Mouse (Mus musculus) heart, embryonic 10.5 days (tissue): ENCODE data around the gene Hist2h3b. TPM values are rescaled to one million over a fixed set of nuclear protein-coding genes. Genes with fewer than 3 reads are reported as not detected.
"Not testable (repeated sequence)": the region's sequence is repeated elsewhere in the genome, so short reads cannot be mapped to it uniquely, and the experiment has no call there.

Source experiments
- DNase-seq: peaks from one replicate; pipeline ENCODE4 v3.0.0-alpha.2; 2017; ENCODE audit warnings: low spot score
- H3K27ac ChIP-seq: fragments of 300-500 bp; sonication (generic); 2 replicates; pipeline ENCODE4 v1.5.1; 2016; ENCODE audit warnings: mild to moderate bottlenecking
- H3K27me3 ChIP-seq: fragments of 300-500 bp; sonication (generic); 2 replicates; pipeline ENCODE4 v1.6.1; 2016; ENCODE audit warnings: mild to moderate bottlenecking; ENCODE audit not compliant: poor library complexity, insufficient read depth, severe bottlenecking
- H3K36me3 ChIP-seq: fragments of 300-500 bp; sonication (generic); 2 replicates; pipeline ENCODE4 v1.6.1; 2016; ENCODE audit warnings: mild to moderate bottlenecking, moderate library complexity
- H3K4me1 ChIP-seq: fragments of 300-500 bp; sonication (generic); 2 replicates; pipeline ENCODE4 v1.6.1; 2016; ENCODE audit warnings: mild to moderate bottlenecking
- H3K4me3 ChIP-seq: fragments of 300-500 bp; sonication (generic); 2 replicates; pipeline ENCODE4 v1.5.1; 2016; ENCODE audit warnings: mild to moderate bottlenecking, moderate library complexity
- H3K9me3 ChIP-seq: fragments of 300-500 bp; sonication (generic); 2 replicates; pipeline ENCODE4 v1.6.1; 2016; ENCODE audit warnings: mild to moderate bottlenecking, moderate library complexity
- WGBS: fragments of 180-500 bp; shearing (Covaris S2); methylation state at CpG from one replicate; pipeline ENCODE4 v1.1.7; 2016; 5-methylcytosine and 5-hydroxymethylcytosine counted together
- polyA plus RNA-seq: library from polyadenylated mRNA; unstranded; fragments of >200 nt; fragmentation: Nextera tagmentation; extraction: Ambion mirVana; gene quantifications from 2 replicates; pipeline ENCODE4 v1.2.1, GENCODE M21; 2016

Hist2h3b gene
- polyA plus RNA-seq, 1 experiment from 2014 or later: 25.8 TPM

DNA sequence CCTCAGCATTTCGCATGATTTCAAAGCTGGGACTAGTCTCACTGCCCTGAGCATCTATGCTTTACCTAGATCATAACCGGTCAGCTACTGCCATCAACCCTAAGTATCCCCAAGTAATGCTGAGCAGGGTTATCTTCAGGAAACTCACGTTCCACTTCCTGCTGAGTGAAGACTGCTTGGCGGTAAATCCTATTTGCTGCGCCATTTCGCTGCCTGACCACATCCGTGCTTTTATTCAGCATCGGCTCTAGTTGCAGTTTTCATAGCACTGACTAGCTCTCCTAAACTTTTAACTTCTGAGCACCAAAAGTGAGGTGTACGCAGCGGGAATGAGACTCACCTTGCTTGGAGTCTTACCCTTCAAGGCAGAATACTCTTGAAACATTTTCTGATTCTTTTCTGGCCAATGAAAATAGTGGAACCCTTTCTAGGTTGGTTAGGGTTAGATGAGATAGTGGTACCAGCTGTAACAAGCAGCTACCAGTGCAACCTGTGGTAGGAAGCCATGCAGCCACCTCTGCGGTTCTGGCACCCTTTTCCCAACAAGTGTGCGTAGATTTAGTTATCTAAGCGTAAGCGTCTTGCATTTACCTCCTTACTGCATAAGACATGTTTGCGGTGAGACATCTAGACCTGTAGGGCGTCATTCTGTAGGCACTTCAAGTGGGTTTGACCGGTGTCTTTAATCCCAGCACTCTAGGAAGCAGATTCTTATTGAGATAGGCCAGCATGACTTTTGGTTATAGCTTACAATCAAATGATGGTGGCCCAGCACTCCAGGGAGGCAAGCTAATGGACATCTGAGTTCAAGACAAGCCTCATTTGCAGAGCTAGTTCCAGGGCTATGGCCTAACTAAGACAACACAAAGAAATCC is 5.4 kb downstream of the Hist2h3b start:
- DNase-seq: no peak
- Histone ChIP-seq H3K9me3 (no peaks in the 10 kb centered on the region), H3K4me1 (peaks cover 14% of the 10 kb centered on the region; the same call in 1 of the 2 replicates), H3K27me3 (no peaks in the 10 kb centered on the region), H3K27ac (no peak overlapping the region), H3K36me3 (no peaks in the 10 kb centered on the region), H3K4me3 (no peak overlapping the region)
- 80% methylated on average over 17 of the region's 17 CpGs for WGBS

GRCm38 (mm10) chr3:96277428-96277799 is 9.0 kb downstream of the Hist2h3b start:
- Histone ChIP-seq H3K4me1 (peaks cover 12% of the 10 kb centered on the region; the same call in 1 of the 2 replicates), H3K36me3 (no peaks in the 10 kb centered on the region), H3K27ac (peak overlapping the region; percentile 90), H3K4me3 (peak overlapping the region; percentile 69), H3K27me3 (peaks cover 12% of the 10 kb centered on the region; the same call in 1 of the 2 replicates), H3K9me3 (no peaks in the 10 kb centered on the region)
- DNase-seq: no peak
- 13% methylated on average over 8 of the region's 8 CpGs for WGBS

DNA sequence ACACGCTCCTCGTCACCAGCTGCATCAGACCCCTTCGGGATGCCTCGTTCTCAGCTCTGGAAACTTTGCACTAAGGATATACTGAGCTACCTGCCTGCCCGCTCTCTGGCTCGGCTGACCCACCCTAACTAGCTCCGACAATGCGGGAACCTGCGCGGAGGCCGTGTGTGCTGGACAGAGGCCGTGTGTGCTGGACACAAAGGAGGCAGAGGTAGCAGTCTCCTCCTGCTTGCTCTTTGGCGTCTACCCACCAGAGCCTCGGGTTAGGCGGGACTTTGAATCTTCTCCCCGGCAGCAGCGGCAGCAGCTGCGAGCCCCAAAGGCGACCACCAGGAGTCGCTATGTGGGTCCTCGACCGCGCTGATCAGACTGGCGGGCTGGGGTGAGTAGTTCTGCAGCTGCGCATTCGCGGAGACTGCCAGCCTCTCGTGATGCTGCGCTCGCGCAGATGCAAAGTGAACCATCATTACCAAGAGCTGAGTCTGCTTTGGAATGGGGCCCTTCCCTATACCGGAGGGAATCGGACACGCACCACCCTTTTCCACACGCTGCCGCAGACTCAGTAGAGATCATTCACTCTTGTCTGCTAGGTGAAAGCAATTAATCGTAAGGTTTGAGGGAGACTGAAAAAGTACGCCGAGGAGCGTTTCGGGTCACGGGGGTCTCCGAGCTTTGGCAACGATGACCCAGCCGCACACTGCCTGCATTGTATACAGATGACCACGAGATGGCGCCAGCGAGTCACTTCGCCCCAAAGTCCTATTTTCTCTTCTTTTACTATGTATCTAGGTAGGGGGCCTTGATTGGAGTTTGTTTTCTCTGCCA is 9.6 kb downstream of the Hist2h3b start:
- Histone ChIP-seq H3K9me3 (no peaks in the 10 kb centered on the region), H3K27me3 (peaks cover 18% of the 10 kb centered on the region), H3K27ac (peak overlapping the region; percentile 90), H3K4me3 (peak overlapping the region; percentile 69), H3K36me3 (no peaks in the 10 kb centered on the region), H3K4me1 (peaks cover 12% of the 10 kb centered on the region; the same call in 1 of the 2 replicates)
- under 1% methylated on average over 49 of the region's 49 CpGs for WGBS
- peak; percentile 96 for DNase-seq

GRCm38 (mm10) chr3:96280660-96281059 is 12.2 kb downstream of the Hist2h3b start:
- no peak for DNase-seq
- no peaks in the 10 kb centered on the region for H3K36me3 ChIP-seq
- H3K27me3 ChIP-seq: peaks cover 34% of the 10 kb centered on the region
- H3K9me3 ChIP-seq: no peaks in the 10 kb centered on the region
- no peak overlapping the region for H3K4me3 ChIP-seq
- 57% methylated on average over 6 of the region's 6 CpGs for whole genome bisulfite sequencing
- H3K27ac ChIP-seq: no peak overlapping the region
- peaks cover 25% of the 10 kb centered on the region for H3K4me1 ChIP-seq

GRCm38 (mm10) chr3:96284457-96284856 is 16.0 kb downstream of the Hist2h3b start:
- no peak for DNase-seq
- 15% methylated on average over 4 of the region's 4 CpGs for WGBS
- no peak overlapping the region for H3K27ac ChIP-seq
- H3K36me3 ChIP-seq: no peaks in the 10 kb centered on the region
- H3K27me3 ChIP-seq: peaks cover 40% of the 10 kb centered on the region
- H3K4me3 ChIP-seq: peak overlapping the region; percentile 35
- no peaks in the 10 kb centered on the region for H3K9me3 ChIP-seq
- peaks cover 14% of the 10 kb centered on the region for H3K4me1 ChIP-seq

GRCm38 (mm10) chr3:96287334-96287733 is 18.9 kb downstream of the Hist2h3b start:
- peaks cover 14% of the 10 kb centered on the region for H3K4me1 ChIP-seq
- H3K27me3 ChIP-seq: peaks cover 30% of the 10 kb centered on the region
- not testable (repeated sequence) for H3K4me3 ChIP-seq, DNase-seq, H3K27ac ChIP-seq, H3K9me3 ChIP-seq, H3K36me3 ChIP-seq
- 88% methylated on average over 11 of the region's 11 CpGs for WGBS

DNA sequence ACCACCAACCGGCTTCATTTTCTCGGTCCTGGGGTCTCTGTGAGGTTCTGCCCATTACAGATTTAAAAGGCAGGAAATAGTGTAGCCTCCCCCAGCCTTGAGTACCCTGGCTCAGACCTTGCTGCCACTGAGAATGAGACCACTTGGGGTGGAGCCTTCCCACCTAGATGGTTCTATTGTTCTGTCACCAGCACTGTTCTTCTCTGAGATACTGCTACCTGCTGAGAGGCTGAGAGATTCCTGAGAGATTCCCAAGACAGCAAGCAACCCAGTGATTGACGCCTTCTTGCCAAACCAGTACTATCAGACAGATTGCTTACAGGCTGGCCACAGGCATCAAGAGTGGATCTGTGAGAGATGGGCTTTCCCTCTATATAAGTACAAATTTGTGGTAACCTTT is 20.7 kb downstream of the Hist2h3b start:
- 63% methylated on average over 3 of the region's 3 CpGs for WGBS
- peaks cover 3% of the 10 kb centered on the region for H3K4me1 ChIP-seq
- no peak overlapping the region for H3K27ac ChIP-seq

DNA sequence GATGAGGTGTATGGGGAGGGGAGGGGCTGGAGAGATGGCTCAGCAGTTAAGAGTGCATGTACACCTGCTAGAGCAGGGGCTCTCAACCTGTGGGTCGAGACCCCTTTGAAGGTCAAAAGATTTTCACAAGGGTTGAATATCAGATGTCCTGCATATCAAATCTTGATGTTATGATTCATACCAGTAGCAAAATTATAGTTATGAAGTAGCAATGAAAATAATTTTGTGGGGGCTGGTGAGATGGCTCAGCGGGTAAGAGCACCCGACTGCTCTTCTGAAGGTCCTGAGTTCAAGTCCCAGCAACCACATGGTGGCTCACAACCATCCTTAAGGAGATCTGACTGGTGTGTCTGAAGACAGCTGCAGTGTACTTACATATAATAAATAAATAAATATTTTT is 22.3 kb downstream of the Hist2h3b start:
- DNase-seq, H3K4me1 ChIP-seq: not testable (repeated sequence)
- 88% methylated on average over 3 of the region's 3 CpGs for WGBS

More for the DNA sequence above, 20.7 kb downstream of the Hist2h3b start:
- no peak for DNase-seq
- Histone ChIP-seq H3K36me3 (no peaks in the 10 kb centered on the region), H3K4me3 (no peak overlapping the region), H3K27me3 (peaks cover 13% of the 10 kb centered on the region), H3K9me3 (no peaks in the 10 kb centered on the region)

GRCm38 (mm10) chr3:96292641-96293040 is 24.2 kb downstream of the Hist2h3b start:
- 61% methylated on average over 6 of the region's 6 CpGs for WGBS
- no peaks in the 10 kb centered on the region for H3K4me1 ChIP-seq
- DNase-seq: no peak
- H3K27me3 ChIP-seq: no peaks in the 10 kb centered on the region
- H3K36me3 ChIP-seq: no peaks in the 10 kb centered on the region
- H3K9me3 ChIP-seq: no peaks in the 10 kb centered on the region
- no peak overlapping the region for H3K27ac ChIP-seq
- H3K4me3 ChIP-seq: no peak overlapping the region

More for the DNA sequence above, 22.3 kb downstream of the Hist2h3b start:
- H3K27me3 ChIP-seq, H3K9me3 ChIP-seq, H3K27ac ChIP-seq, H3K4me3 ChIP-seq, H3K36me3 ChIP-seq: not testable (repeated sequence)

DNA sequence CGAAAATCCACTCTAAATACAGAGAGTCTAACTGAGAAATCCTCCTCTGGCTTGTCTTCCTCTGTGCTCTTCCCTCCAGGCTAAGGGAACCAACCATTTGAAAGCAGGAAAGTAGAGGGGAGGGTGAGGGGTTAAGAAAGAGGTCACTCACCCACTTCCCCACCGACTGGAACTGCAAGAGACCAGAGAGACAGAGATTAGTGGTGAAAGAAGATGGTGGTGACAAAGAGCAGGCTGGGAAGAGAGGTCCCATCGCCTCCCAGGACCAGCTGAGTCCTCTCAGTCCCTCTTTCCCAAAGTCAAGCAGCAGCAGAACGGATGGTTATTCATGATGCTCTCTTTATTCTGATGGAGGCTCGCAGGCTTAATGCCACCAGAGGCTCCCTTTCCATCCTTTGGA is 24.9 kb downstream of the Hist2h3b start:
- WGBS: 47% methylated on average over 5 of the region's 5 CpGs
- Histone ChIP-seq H3K27me3 (no peaks in the 10 kb centered on the region), H3K36me3 (no peaks in the 10 kb centered on the region), H3K27ac (no peak overlapping the region), H3K4me3 (no peak overlapping the region), H3K4me1 (no peaks in the 10 kb centered on the region), H3K9me3 (no peaks in the 10 kb centered on the region)
- DNase-seq: no peak

GRCm38 (mm10) chr3:96293787-96294186 is 25.3 kb downstream of the Hist2h3b start, which contains the start of gene Fcgr1:
Gene Fcgr1, minus strand, starts transcription at chr3:96293969.
- no peak within 1 kb of the TSS for H3K4me3 ChIP-seq
- no peaks in the 10 kb centered on the region for H3K4me1 ChIP-seq
- no peak for DNase-seq
- no peaks in the 10 kb centered on the region for H3K36me3 ChIP-seq
- WGBS: 72% methylated on average over 4 of the region's 4 CpGs
- H3K27ac ChIP-seq: no peak within 1 kb of the TSS
- H3K27me3 ChIP-seq: no peaks in the 10 kb centered on the region
- no peaks in the 10 kb centered on the region for H3K9me3 ChIP-seq

- Histone ChIP-seq H3K27me3 (peaks cover 6% of the 10 kb centered on the region; the same call in 1 of the 2 replicates), H3K9me3 (no peaks in the 10 kb centered on the region), H3K27ac (no peak overlapping the region), H3K4me3 (no peak overlapping the region), H3K36me3 (no peaks in the 10 kb centered on the region), H3K4me1 (no peaks in the 10 kb centered on the region)
- 86% methylated on average over 4 of the region's 4 CpGs for WGBS
- no peak for DNase-seq
These were observed 29.9 kb downstream of the Hist2h3b start for GRCm38 (mm10) chr3:96298360-96298759.

DNA sequence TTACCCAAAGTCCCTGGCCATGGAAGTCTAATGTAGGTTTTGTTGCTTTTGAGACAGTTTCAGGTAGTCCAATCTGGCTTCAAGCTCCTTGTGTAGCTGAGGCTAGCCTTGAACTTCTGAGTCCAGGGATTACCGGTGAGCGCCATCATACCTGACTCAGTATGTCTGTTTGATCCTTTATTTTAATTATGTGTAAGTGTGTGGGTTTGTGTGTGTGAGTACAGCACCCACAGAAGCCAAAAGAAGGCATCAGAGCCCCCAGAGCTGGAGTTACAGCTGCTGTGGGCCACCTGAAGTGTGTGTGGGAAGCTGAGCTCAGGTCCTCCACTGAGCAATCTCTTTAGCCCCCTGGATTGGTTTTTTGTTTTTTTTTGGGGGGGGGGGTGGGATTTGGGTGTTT is 31.1 kb downstream of the Hist2h3b start:
- peak; percentile 52 for DNase-seq
- WGBS: 95% methylated on average over 2 of the region's 2 CpGs
- H3K36me3 ChIP-seq: no peaks in the 10 kb centered on the region

More for the DNA sequence above, 31.1 kb downstream of the Hist2h3b start:
- H3K9me3 ChIP-seq: no peaks in the 10 kb centered on the region
- H3K27me3 ChIP-seq: peaks cover 6% of the 10 kb centered on the region; the same call in 1 of the 2 replicates
- H3K4me3 ChIP-seq: no peak overlapping the region
- no peak overlapping the region for H3K27ac ChIP-seq
- no peaks in the 10 kb centered on the region for H3K4me1 ChIP-seq
